Mouse (Mus musculus): ENCODE data around the gene Fam186a. TPM values are rescaled to one million over a fixed set of nuclear protein-coding genes. Genes with fewer than 3 reads are reported as not detected.

Fam186a gene
- polyA plus RNA-seq, 1 experiment from 2014 or later = not detected

- Histone ChIP-seq H3K27me3 (ENCODE audit: control insufficient read depth, insufficient read depth, low read length) (no peaks in the 10 kb centered on the region), H3K4me2 (ENCODE audit: low read depth, low read length, severe bottlenecking) (no peak overlapping the region), H3K9ac (ENCODE audit: low read length) (no peak overlapping the region), H3K36me3 (ENCODE audit: control insufficient read depth, insufficient read depth, low read length) (no peaks in the 10 kb centered on the region), H3K4me3 (ENCODE audit: low read depth, low read length) (no peak overlapping the region), H3K9me3 (ENCODE audit: control insufficient read depth, low read length) (no peaks in the 10 kb centered on the region), H3K27ac (ENCODE audit: low read depth, low read length) (no peak overlapping the region), H3K4me1 (replicated peaks; ENCODE audit: control insufficient read depth, insufficient read depth, low read length) (0 out of 2 replicates have a peak, but pooled peaks cover 7% of the 10 kb centered on the region)
- 68% methylated on average over 3 of the region's 3 CpGs for WGBS
- ATAC-seq (replicated peaks; ENCODE audit: low FRiP score) (no peak), DNase-seq (ENCODE audit: low spot score) (no peak)
These were observed 94.3 kb downstream of the Fam186a start for GRCm38 (mm10) chr15:99872543-99872942.

Other genes with a start within 250 kb of the Fam186a start
- gene Gpd1, start 249.5 kb downstream of the Fam186a start, polyA plus RNA-seq (2014; fragmentation: Nextera tagmentation; extraction: Ambion mirVana) = 0.35 and 0.53 TPM in 2 replicates
- gene Cox14, start 241.4 kb downstream of the Fam186a start, polyA plus RNA-seq (2014; fragmentation: Nextera tagmentation; extraction: Ambion mirVana) = 140 and 154 TPM in 2 replicates
- gene Cers5, start 194.2 kb downstream of the Fam186a start, polyA plus RNA-seq (2014; fragmentation: Nextera tagmentation; extraction: Ambion mirVana) = 59.2 and 59.7 TPM in 2 replicates
- 40.3 and 40.5 TPM in 2 replicates for gene Lima1, start 91.6 kb downstream of the Fam186a start, polyA plus RNA-seq (2014; fragmentation: Nextera tagmentation; extraction: Ambion mirVana)
- 37.4 and 42.8 TPM in 2 replicates for gene Larp4, start 3.0 kb upstream of the Fam186a start, polyA plus RNA-seq (2014; fragmentation: Nextera tagmentation; extraction: Ambion mirVana)
- 27.9 and 28.3 TPM in 2 replicates for gene Dip2b, start 71.6 kb upstream of the Fam186a start, polyA plus RNA-seq (2014; fragmentation: Nextera tagmentation; extraction: Ambion mirVana)

All from forebrain, embryonic 11.5 days (tissue).